Mouse (Mus musculus) embryo, embryonic 9.5 days (tissue): ENCODE results near the gene Vps13a.

ENCODE experiments used
- DNase-seq: peaks from one replicate; pipeline ENCODE4 v3.0.0-alpha.2; 2017; ENCODE audit errors: extremely low spot score

Vps13a gene

DNA sequence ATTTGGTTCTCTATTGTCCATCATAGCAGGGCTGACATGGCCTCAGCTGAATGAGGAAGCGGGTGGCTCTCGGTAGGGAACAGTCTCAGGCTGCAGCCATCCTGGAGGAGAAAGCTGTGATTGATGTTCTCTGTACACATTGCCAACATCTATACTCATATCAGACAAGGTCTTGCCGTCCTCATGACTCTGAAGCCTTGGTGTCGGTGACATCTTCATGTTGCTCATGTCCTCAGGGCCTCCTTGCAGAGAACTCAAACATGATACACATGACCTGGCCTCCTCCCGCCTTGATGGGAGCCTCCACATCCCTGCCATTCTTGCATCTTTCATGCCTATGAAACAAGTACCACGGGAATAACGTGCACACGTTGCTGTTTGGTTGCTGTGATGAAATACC, 200.2 kb downstream of the Vps13a start:
- DNase-seq: no peak

DNA sequence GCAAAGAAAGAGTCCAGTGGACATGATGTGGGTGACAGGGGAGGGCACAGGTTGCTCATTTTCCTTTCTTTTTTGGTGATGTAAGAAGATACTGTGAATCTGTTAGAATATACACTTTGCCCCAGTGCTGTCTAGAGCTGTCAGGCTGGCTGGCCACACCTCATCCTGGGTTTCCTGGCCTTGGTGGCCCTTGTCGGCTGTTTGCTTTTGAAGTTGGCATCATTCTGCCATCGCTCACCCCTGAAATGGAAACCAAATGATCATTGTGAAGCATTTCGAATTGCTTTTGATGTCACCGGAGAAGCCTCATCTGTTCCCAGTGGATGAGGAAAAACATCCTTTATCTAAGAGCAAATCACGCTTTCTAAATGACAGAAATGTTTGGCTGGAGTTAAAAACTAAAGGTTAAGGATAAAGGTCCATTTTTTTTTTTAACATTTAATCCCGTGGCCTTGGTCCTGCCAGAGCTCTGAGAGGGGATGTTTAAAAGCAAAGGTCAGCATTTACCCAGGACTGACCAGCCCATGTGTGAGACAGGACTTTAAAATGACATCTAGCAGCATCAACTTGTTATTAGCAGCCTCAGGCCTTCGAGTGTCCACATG, 201.0 kb downstream of the Vps13a start:
- DNase-seq: no peak

DNA sequence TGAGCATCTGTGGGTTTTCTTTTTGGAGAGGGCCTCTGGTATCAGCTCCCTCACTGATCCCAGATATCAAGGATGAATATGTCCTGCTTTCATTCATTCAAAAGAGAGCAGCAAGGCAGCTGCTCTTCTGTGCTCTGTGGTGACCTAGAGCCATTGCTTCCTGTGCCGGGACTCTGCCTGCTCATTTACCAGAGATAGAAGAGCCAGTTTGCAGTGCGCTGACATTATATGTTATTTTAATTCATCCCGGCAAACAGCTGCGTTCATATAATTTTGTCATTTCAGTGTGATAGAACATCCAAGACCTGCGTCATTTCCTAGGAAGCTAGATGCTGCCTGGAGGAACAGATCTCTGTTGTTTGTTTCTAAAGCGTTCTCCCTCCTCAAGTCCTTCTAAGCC, 203.9 kb downstream of the Vps13a start:
- DNase-seq: no peak
